ENCODE assay signal across 8 mouse cellular contexts in the genomic region with DNA sequence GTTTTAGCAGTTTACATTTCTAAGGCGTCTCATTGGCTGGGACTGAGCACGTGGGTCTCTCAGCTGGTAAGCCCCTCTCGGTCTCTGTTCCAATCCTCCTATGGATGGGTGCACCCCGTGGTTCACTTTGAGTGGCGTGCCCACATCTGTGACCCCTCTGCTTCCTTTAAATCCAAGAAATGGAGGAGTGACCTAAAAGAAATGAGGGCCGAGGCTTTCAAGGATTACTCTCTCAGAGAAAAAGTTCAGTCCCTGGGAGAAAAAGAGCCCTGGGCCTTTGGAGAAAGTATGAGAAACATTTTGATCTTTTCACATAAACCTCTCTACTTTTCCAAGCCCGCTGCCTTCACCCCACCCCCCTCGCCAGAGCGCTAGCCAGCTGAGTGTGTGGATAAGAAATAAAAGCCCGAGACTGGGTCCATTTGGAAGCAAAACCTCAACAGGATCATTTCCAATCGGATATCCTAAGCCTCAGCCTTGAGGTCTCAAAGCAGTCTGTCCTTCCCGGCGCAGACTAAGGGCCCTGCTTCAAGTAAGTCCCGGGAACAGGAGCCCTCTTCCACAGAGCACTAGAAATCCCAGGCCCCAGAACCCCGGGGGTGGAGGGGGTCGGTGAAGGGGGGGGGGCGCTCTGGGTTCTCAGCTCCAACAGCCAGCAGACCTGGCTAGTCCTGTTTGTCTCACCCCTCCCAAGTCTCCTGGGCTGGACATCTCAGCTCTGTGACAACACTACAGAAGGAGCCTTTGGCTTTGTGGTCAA. TPM values are rescaled to one million over a fixed set of nuclear protein-coding genes. Genes with fewer than 3 reads are reported as not detected.
DNase-seq lines count a peak whose midpoint lies in the region; ATAC-seq lines count a peak whose summit lies in the region.

No protein-coding gene starts in this region.

- peak; percentile 92 for ATAC-seq in forebrain, embryonic 11.5 days (replicated peaks; ENCODE audit: low FRiP score)
- ATAC-seq in limb, embryonic 12.5 days (ENCODE audit: insufficient number of reproducible peaks, insufficient read depth, low FRiP score, low TSS enrichment, low read depth) = peak; percentile 84
- peak; percentile 92 for ATAC-seq in midbrain, embryonic 13.5 days

- peak overlapping the region; percentile 86 for H3K27ac ChIP-seq in forebrain, embryonic 11.5 days (ENCODE audit: low read depth, low read length)
- H3K27ac ChIP-seq in limb, embryonic 12.5 days = peak overlapping the region; percentile 98
- peak overlapping the region; percentile 83 for H3K27ac ChIP-seq in midbrain, embryonic 13.5 days

- peak; percentile 8 for DNase-seq in kidney, adult 18-20 months
- DNase-seq in kidney, adult 11 months = no peak
- DNase-seq in forebrain, embryonic 11.5 days (ENCODE audit: low spot score) = peak; percentile 79
- DNase-seq in heart, postnatal 14 days = peak; percentile 54 to 63
- no peak for DNase-seq in thymus, postnatal 10 days (ENCODE audit: low spot score in 2 of 2)
- DNase-seq in layer of hippocampus, adult 9-10 months (ENCODE audit: low spot score) = no peak

- peaks cover 6% of the 10 kb centered on the region; the same call in 1 of the 2 replicates for H3K27me3 ChIP-seq in forebrain, embryonic 11.5 days (ENCODE audit: control insufficient read depth, insufficient read depth, low read length)
- H3K27me3 ChIP-seq in limb, embryonic 12.5 days = no peaks in the 10 kb centered on the region; the same call in 1 of the 2 replicates
- H3K27me3 ChIP-seq in midbrain, embryonic 13.5 days = peaks cover 3% of the 10 kb centered on the region; the same call in 1 of the 2 replicates

- H3K36me3 ChIP-seq in forebrain, embryonic 11.5 days (ENCODE audit: control insufficient read depth, insufficient read depth, low read length) = no peaks in the 10 kb centered on the region
- no peaks in the 10 kb centered on the region for H3K36me3 ChIP-seq in limb, embryonic 12.5 days
- H3K36me3 ChIP-seq in midbrain, embryonic 13.5 days = no peaks in the 10 kb centered on the region

- intact Hi-C loops in heart, postnatal 14 days (cut with DNase I) = no loop called here

- 0% methylated on average over 17 of the region's 17 CpGs for WGBS in forebrain, embryonic 11.5 days
- WGBS in limb, embryonic 12.5 days = under 1% methylated on average over 17 of the region's 17 CpGs
- 3% methylated on average over 16 of the region's 17 CpGs for WGBS in midbrain, embryonic 13.5 days

- peak overlapping the region; percentile 52 for H3K4me2 ChIP-seq in forebrain, embryonic 11.5 days (ENCODE audit: low read depth, low read length, severe bottlenecking)
- H3K4me2 ChIP-seq in limb, embryonic 12.5 days = peak overlapping the region; percentile 63
- H3K4me2 ChIP-seq in midbrain, embryonic 13.5 days (replicated peaks) = peak overlapping the region; percentile 62

- H3K4me1 ChIP-seq in forebrain, embryonic 11.5 days (replicated peaks; ENCODE audit: control insufficient read depth, insufficient read depth, low read length) = peaks cover 20% of the 10 kb centered on the region
- H3K4me1 ChIP-seq in limb, embryonic 12.5 days (replicated peaks) = peaks cover 50% of the 10 kb centered on the region
- peaks cover 57% of the 10 kb centered on the region for H3K4me1 ChIP-seq in midbrain, embryonic 13.5 days (replicated peaks)

- peak overlapping the region; percentile 22 for H3K4me3 ChIP-seq in forebrain, embryonic 11.5 days (ENCODE audit: low read depth, low read length)
- H3K4me3 ChIP-seq in limb, embryonic 12.5 days (replicated peaks) = peak overlapping the region; percentile 34
- peak overlapping the region; percentile 35 for H3K4me3 ChIP-seq in midbrain, embryonic 13.5 days (replicated peaks)

- peak overlapping the region; percentile 40 for H3K9ac ChIP-seq in forebrain, embryonic 11.5 days (ENCODE audit: low read length)
- H3K9ac ChIP-seq in limb, embryonic 12.5 days (replicated peaks) = peak overlapping the region; percentile 44
- peak overlapping the region; percentile 15; the same call in 1 of the 2 replicates for H3K9ac ChIP-seq in midbrain, embryonic 13.5 days (replicated peaks)

- no peaks in the 10 kb centered on the region for H3K9me3 ChIP-seq in forebrain, embryonic 11.5 days (ENCODE audit: control insufficient read depth, low read length)
- no peaks in the 10 kb centered on the region for H3K9me3 ChIP-seq in limb, embryonic 12.5 days
- H3K9me3 ChIP-seq in midbrain, embryonic 13.5 days = no peaks in the 10 kb centered on the region

RNA-seq across cellular contexts. Expression of gene Axin2, which starts 28.9 kb away (rescaled TPM):
- 20.9 and 23.9 TPM in 2 replicates for polyA plus RNA-seq in forebrain, embryonic 11.5 days (2014; fragmentation: Nextera tagmentation; extraction: Ambion mirVana)
- 1 to 10 TPM; 5.3 to 5.7 TPM for total RNA-seq in heart, postnatal 14 days (2021)
- 19.6 and 20.2 TPM in 2 replicates for polyA plus RNA-seq in limb, embryonic 12.5 days (2016; fragmentation: Nextera tagmentation; extraction: Ambion mirVana)
- polyA plus RNA-seq in midbrain, embryonic 13.5 days (2015; fragmentation: Nextera tagmentation; extraction: Ambion mirVana) = 15.4 and 17.2 TPM in 2 replicates

Comparison
In these comparisons a context has a peak if more than half of its experiments do, and no peak if none do; other contexts are left out.
1. DNase-seq: peak in kidney, adult 18-20 months (single experiment), forebrain, embryonic 11.5 days (single experiment) and heart, postnatal 14 days (2 of 2); none in kidney, adult 11 months (single experiment), thymus, postnatal 10 days (0 of 2) and layer of hippocampus, adult 9-10 months (single experiment).
2. Peak in every context shown above with its lines, with median percentiles within 50 percentile points of each other: ATAC-seq, H3K27ac ChIP-seq, H3K4me2 ChIP-seq, H3K4me3 ChIP-seq and H3K9ac ChIP-seq.